Mouse (Mus musculus): ENCODE data around the gene Cacna2d4. TPM values are rescaled to one million over a fixed set of nuclear protein-coding genes. Genes with fewer than 3 reads are reported as not detected.
"Not testable (repeated sequence)": the region's sequence is repeated elsewhere in the genome, so short reads cannot be mapped to it uniquely, and the experiment has no call there.

The Cacna2d4 gene
- polyA plus RNA-seq, 1 experiment from 2014 or later = 0.05 TPM

DNA sequence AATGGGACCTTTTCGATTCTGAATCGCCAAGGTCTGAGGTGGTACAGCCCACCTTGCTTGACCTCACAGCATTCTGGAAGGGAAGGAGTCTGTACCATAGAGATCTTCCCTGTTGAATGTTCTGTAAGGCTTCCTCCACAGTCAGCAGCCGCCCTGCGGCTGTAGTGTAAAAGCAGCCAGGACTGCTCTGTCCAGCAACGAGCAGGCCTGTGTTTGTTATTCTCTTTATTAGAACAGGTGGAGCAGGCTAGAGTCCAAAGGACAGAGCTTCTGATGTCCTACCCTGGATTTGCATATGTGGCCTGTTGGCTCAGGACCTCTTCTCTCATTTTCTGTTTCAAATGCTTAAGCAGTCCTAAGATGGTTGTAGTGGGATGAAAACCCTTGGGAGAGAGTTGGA, 36.0 kb upstream of the Cacna2d4 start:
- no peaks in the 10 kb centered on the region for H3K27me3 ChIP-seq
- ATAC-seq = no peak
- in situ Hi-C loops (cut with MboI; ENCODE audit: low pct_unique_long_range_greater_than_20kb) = no loop called here
- TF ChIP-seq CTCF (IDR thresholded peaks at IDR 0.05) = no peak
- POLR2A ChIA-PET = no interaction called here
- DNase-seq (ENCODE audit: low read depth, low spot score) = no peak
- CTCF ChIA-PET = no interaction called here

DNA sequence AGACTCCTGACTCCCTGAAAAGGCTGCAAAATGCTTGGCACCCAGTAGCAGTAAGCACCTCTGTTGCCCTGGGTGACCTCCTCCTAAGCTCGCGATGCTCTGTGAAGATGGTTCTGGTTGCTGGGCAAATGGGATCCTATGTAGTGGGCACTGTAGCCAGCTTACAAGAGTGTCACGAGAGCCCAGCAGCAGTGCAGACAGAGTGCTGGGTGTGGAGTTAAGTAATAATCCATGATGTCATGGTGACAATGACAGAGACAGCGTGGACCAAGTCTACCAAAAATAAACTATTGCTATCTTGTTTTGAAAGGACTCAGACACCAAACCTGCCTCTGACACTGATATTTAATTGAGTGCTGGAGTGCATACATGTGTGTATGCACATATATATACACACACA, 34.8 kb upstream of the Cacna2d4 start:
- ChIA-PET POLR2A (no interaction called here), CTCF (no interaction called here)
- no peak for TF ChIP-seq CTCF (IDR thresholded peaks at IDR 0.05)
- DNase-seq (ENCODE audit: low read depth, low spot score) (no peak), ATAC-seq (no peak)
- H3K27me3 ChIP-seq = no peaks in the 10 kb centered on the region
- in situ Hi-C loops (cut with MboI; ENCODE audit: low pct_unique_long_range_greater_than_20kb) = no loop called here

DNA sequence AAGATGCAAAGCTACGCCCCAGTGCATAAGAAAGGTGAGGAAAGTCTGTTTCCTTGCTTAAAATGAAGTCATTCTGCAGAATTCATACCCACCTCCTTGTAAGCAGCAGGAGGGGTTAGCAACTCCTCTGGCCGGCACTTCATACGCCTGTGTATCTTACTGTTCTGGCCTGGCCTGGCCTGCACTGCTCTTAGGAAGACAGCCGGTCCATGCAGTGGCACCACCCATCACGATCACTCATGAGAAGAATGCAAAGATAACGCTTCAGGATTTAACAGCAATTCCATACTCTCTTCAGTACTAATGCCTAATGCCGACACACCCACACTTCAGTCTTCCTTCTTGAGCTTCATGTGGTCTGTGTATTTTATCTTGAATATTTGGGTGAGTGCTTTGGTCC, 32.0 kb upstream of the Cacna2d4 start:
- ChIA-PET POLR2A (no interaction called here), CTCF (interaction anchor here (1.3 kb wide), 1 partner anchor 144 kb away, joined by 3 read pairs; no protein-coding TSS in a partner anchor)
- TF ChIP-seq CTCF (IDR thresholded peaks at IDR 0.05) = no peak
- no peaks in the 10 kb centered on the region for H3K27me3 ChIP-seq
- ATAC-seq (no peak), DNase-seq (ENCODE audit: low read depth, low spot score) (no peak)
- in situ Hi-C loops (cut with MboI; ENCODE audit: low pct_unique_long_range_greater_than_20kb) = no loop called here

DNA sequence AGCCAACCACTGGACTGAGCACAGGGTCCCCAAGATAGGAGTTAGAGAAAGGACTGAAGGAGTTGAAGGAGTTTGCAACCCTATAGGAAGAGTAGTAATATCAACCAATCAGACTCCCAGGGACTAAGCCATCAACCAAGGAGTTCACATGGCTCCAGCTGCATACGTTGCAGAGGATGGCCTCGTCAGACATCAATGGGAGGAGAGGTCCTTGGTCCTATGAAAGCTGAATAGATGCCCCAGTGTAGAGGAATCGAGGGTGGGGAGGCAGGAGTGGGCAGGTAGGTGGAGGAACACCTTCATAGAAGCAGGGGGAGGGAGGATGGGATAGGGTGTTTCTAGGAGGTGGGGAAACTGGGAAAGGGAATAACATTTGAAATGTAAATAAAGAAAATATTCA, 31.4 kb upstream of the Cacna2d4 start:
- POLR2A ChIA-PET = no interaction called here
- DNase-seq (ENCODE audit: low read depth, low spot score) = no peak
- CTCF ChIA-PET = interaction anchor here (1.3 kb wide), 1 partner anchor 143 kb away, joined by 3 read pairs; no protein-coding TSS in a partner anchor

DNA sequence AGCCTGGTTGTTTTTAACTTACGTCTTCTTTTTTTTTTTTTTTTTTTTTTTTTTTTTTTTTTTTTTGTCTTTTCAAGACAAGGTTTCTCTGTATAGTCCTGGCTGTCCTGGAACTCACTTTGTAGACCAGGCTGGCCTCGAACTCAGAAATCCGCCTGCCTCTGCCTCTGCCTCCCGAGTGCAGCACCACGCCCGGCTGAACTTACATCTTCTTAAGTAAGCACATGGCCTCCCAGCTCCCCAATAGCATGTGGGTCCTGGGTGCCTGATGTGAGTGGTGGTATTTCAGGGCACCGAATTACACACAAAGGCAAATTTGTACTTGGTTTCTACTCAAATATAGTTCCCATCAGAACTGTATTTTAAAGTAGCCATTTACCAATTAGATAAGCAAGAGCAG, 30.3 kb upstream of the Cacna2d4 start:
- ATAC-seq; DNase-seq (ENCODE audit: low read depth, low spot score); CTCF ChIA-PET; in situ Hi-C loops (cut with MboI; ENCODE audit: low pct_unique_long_range_greater_than_20kb); POLR2A ChIA-PET; H3K27me3 ChIP-seq: not testable (repeated sequence)

More for the DNA sequence above, 31.4 kb upstream of the Cacna2d4 start:
- in situ Hi-C loops (cut with MboI; ENCODE audit: low pct_unique_long_range_greater_than_20kb) = no loop called here
- no peak for TF ChIP-seq CTCF (IDR thresholded peaks at IDR 0.05)
- no peak for ATAC-seq
- H3K27me3 ChIP-seq = no peaks in the 10 kb centered on the region

DNA sequence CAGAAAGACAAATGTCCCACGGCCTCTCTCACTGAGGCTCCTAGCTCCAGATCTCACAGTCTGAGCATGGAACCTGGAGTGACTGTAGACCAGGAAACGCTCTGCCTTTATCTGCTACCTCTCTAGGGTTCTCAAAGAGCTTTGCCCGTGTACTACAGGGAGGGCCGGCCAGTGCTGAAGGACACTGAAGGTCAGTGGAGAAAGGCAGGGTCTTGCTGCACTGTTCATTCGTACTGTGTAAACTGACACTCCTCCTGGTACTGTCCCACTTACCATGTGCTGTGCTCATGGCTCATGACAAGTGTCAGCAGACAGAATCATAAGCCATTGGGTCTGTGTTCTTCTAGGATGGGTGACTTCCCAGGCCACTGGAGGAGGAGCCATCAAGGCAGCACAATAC, 23.0 kb upstream of the Cacna2d4 start:
- DNase-seq (ENCODE audit: low read depth, low spot score) (no peak), ATAC-seq (no peak)
- no peaks in the 10 kb centered on the region for H3K27me3 ChIP-seq
- ChIA-PET CTCF (no interaction called here), POLR2A (no interaction called here)
- no peak for TF ChIP-seq CTCF (IDR thresholded peaks at IDR 0.05)
- in situ Hi-C loops (cut with MboI; ENCODE audit: low pct_unique_long_range_greater_than_20kb) = no loop called here

DNA sequence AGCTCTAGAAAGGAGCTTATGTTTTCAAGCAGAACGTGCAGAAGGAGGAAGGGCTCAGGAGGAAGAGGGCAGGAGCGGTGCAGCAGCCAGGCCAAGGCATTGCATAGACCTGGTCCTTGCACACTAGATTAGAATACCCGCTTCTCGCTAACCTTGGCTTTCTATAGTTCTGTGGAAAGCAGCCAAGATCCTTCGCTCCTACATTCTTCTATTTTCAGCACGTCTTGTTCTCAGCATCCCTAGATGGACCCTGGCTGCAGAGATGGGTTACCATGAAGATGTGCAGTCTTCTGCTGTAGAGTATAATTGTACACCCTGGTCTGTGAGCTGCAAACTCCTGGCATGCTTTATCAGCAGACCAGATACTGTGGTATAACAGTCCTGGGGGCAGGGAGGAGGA, 22.1 kb upstream of the Cacna2d4 start:
- TF ChIP-seq CTCF (IDR thresholded peaks at IDR 0.05) = no peak
- ChIA-PET POLR2A (no interaction called here), CTCF (no interaction called here)
- no peak for ATAC-seq
- no peaks in the 10 kb centered on the region for H3K27me3 ChIP-seq
- DNase-seq (ENCODE audit: low read depth, low spot score) = no peak
- in situ Hi-C loops (cut with MboI; ENCODE audit: low pct_unique_long_range_greater_than_20kb) = no loop called here

DNA sequence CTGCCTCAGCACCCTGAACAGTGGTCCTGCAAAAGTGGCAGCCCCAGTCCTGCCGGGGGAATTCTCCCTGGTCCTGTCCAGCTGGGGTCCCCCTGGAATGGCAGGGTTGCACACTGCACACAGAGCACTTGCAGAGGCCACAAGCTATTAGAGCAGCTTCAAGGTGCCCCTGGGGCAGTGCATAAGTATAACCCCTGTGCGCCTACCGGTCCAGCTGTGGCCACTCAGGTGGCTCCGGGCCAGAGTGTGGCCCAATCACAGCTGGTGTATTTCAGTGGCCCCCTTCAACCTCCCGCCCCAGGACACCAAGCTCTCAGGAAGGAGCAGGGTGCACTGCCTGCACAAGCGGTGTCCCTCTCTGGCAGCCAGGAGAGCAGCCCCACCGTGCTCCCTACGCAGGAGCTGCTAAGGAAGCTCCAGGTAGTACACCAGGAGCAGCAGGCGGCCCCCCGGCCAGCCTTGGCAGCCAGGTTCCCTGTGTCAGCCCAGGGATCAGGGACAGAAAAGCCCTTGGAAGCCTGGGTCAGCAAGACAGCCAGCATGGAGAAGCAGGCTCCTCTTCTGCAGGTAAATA, 21.2 kb upstream of the Cacna2d4 start:
- ChIA-PET CTCF (interaction anchor here (1.5 kb wide), 1 partner anchor 133 kb away, joined by 5 read pairs; no protein-coding TSS in a partner anchor), POLR2A (no interaction called here)
- DNase-seq (ENCODE audit: low read depth, low spot score) (no peak), ATAC-seq (no peak)
- in situ Hi-C loops (cut with MboI; ENCODE audit: low pct_unique_long_range_greater_than_20kb) = no loop called here
- H3K27me3 ChIP-seq = no peaks in the 10 kb centered on the region
- no peak for TF ChIP-seq CTCF (IDR thresholded peaks at IDR 0.05)

DNA sequence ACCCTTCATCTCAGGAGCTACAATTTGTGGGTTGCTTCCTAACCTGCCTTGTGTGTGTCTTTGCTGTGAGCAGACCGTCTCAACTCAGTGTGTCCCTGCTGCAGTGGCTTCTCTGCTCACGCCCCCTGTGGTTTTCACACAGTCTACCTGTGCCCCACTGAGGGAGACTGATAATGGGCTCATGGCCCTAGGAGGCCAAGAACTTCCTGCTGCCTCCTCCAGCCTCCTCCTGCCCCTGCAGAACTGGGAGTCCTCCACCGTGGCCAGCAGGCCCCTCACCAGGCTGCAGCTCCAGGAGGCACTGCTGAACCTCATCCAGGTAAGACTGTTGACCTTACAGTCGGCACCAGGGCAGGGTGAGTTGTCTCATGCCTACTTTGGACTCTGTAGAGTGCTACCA, 18.7 kb upstream of the Cacna2d4 start:
- in situ Hi-C loops (cut with MboI; ENCODE audit: low pct_unique_long_range_greater_than_20kb) = no loop called here

DNA sequence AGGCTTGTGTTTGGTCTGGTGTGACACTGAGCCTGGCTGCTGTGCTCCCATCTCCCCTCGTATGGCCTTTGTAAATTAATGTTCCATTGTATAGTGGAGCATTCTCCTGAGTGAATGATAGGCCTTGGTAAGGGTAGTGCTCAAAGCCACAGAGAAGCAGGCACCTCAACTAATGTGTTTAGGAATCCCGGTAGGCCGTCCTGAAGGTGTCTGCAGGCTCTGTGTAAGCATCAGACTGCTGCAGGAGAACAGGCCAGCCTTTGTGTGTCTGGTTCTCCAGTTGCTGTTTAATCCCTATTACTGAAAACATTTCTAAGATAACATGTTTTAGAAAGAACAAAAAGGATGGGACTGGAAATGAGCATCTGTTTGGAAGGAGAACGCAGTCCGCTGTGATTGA, 17.7 kb upstream of the Cacna2d4 start:
- no peak for TF ChIP-seq CTCF (IDR thresholded peaks at IDR 0.05)
- POLR2A ChIA-PET = no interaction called here
- DNase-seq (ENCODE audit: low read depth, low spot score) (no peak), ATAC-seq (no peak)
- CTCF ChIA-PET = interaction anchor here (1.1 to 2.8 kb wide), 3 partner anchors 122 to 212 kb away, joined by 3 to 12 read pairs (median 8); no protein-coding TSS in a partner anchor
- in situ Hi-C loops (cut with MboI; ENCODE audit: low pct_unique_long_range_greater_than_20kb) = no loop called here
- H3K27me3 ChIP-seq = no peaks in the 10 kb centered on the region

More for the DNA sequence above, 18.7 kb upstream of the Cacna2d4 start:
- no peak for TF ChIP-seq CTCF (IDR thresholded peaks at IDR 0.05)
- ChIA-PET POLR2A (no interaction called here), CTCF (interaction anchor here (1.0 kb wide), 1 partner anchor 130 kb away, joined by 3 read pairs; no protein-coding TSS in a partner anchor)
- DNase-seq (ENCODE audit: low read depth, low spot score) (no peak), ATAC-seq (no peak)
- H3K27me3 ChIP-seq = no peaks in the 10 kb centered on the region

DNA sequence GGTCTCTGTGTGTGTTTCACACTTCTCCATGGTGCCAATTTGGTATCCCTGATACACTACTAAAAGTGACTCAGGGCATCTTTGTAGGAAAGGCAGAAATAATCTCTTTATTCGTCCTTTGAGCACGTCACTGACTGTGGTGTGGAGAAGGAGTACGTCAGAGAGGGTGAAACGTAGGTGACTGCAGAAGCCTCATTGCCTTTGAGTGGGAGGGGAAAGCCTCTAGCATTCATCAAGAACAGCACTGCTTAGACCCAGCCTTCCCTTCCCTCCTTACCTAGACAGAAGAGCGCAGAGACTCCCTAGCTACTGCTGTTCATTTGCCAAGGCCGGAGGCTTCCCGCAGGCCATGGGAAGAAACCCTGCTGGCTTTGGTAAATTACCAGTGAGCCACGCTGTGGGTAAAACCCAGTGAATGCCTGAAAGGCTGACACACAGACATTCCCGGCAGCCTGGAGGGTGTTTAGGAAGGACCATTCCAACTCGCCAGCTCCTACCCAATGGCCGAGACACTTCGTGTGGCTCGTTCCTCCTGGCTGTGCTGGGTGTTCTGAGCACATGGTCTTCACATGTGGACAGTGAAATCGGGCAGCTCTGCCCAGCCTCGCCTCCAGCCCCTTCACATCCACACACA, 17.0 kb upstream of the Cacna2d4 start:
- ATAC-seq (no peak), DNase-seq (ENCODE audit: low read depth, low spot score) (no peak)
- in situ Hi-C loops (cut with MboI; ENCODE audit: low pct_unique_long_range_greater_than_20kb) = no loop called here
- no peaks in the 10 kb centered on the region for H3K27me3 ChIP-seq
- CTCF ChIA-PET = interaction anchor here (0.8 to 3.6 kb wide), 12 partner anchors 44 to 226 kb away, joined by 3 to 40 read pairs (median 6); partner anchors contain the start of genes Dcp1b and Lrtm2
- POLR2A ChIA-PET = no interaction called here
- TF ChIP-seq CTCF (IDR thresholded peaks at IDR 0.05) = no peak

Data from Patski (cell line).